Mouse (Mus musculus) kidney, adult 11 months (tissue): ENCODE results near the gene Srcap.
A peak's percentile ranks its signal among the peaks of the same experiment; 100 is the strongest.
"Not testable (repeated sequence)": the region's sequence is repeated elsewhere in the genome, so short reads cannot be mapped to it uniquely, and the experiment has no call there.

ENCODE experiments used
- DNase-seq: peaks from one replicate; pipeline ENCODE4 v3.0.0; 2022

Gene Srcap

DNA sequence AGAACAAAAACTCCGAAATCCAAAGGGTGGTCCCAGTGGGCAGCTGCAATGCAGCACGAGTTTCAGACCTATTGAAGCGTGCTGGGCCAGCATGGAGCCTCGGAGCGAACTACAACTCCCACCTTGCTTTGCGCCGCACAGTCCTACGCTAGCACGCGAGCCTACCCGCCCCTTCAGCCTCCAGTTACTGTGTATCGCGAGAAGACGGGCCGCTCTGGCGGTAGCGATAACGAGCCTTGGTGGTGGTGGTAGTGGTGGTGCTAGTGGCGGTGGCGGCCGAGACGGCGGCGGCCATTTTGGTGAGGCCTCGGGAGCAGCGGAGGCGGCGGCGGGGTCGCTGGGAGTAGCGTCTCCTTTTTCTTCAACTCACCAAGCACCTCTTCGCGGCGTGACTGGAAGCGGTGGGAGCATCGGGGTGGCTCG lies at the start of gene Srcap:
TSS of gene Srcap (plus strand) at position 176 of the 423 bp plus-strand sequence.
- peak; percentile 98 for DNase-seq

DNA sequence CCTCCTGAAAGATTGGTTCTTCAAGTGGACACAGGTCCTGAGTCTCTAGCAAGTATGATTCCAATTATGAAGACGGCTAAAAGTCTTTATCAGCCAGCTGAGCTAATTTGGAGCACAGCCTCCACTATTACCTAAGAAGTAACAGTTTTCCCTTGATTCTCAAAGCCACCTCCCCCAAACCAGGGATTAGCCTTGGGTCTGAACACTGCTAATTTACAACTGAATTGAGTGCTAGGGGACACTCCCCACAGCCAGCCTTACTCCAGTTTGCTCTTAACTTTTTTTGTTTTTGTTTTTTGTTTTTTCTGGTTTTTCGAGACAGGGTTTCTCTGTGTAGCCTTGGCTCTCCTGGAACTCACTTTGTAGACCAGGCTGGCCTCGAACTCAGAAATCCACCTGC lies 46.6 kb upstream of the Srcap start:
- DNase-seq, result no peak

DNA sequence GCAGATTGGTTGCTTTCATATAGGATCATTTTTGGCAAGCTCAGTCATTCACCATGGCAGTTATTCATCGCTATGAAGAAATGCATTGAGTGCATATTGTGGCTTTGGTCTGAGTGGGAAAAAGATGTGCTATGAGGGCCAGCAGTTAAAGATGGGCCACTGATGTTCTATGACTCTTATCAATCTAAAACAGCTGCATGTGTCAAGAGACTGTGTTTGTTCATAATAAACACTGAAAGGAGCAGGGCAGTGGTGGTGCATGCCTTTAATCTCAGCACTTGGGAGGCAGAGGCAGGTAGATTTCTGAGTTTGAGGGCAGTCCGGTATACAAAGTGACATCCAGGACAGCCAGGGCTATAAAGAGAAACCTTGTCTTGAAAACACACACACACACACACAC lies 46.1 kb upstream of the Srcap start:
- not testable (repeated sequence) for DNase-seq

DNA sequence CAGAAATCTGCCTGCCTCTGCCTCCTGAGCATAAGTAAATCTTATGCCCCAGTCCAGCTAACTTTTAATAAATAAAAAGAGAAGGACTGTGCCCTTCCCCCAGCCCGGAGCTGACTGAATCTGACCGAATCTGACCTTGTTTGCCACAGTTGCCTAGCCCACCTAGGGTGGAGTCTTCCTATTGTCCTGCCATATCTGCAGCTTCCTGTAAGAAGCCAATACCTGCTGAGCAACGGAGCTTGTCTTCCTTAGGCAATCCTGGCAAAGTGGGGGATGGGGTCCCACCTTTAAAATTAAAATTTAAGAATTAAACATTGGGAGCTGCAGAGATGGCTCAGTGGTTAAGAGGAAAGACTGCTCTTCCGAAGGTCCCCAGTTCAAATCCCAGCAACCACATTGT lies 45.2 kb upstream of the Srcap start:
- no peak for DNase-seq

DNA sequence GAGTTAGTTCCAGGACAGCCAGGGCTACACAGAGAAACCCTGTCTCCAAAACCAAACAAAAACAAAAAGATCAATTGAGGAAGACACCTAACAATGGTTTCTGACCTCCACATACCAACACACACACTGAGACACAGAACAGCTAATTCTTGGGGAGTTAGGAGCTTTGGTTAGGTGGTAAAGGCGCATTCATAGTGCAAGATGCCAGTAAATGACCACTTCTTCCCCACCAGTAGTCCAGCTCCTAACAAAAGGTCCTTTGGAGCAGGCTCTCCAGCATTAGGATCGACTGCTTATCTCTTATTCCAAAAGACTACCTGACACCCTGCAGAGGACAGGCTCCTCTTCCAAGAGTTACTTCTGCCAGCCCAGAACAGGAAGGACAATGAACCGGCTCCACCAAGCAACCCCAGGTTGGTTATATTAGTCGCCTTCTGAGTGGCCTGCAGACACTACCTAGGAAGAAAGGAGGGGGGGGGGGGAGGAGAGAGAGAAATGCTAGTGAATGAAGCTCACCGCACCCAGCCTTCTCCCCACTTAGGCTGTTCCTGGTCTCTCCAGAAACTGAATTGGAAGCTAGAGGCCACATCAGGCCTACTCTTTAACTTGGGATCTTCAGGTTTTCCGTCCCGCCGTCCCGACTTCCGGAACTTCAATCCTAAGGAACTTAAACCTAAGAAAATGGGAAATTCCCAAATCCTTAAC lies 41.6 kb upstream of the Srcap start:
- no peak for DNase-seq

DNA sequence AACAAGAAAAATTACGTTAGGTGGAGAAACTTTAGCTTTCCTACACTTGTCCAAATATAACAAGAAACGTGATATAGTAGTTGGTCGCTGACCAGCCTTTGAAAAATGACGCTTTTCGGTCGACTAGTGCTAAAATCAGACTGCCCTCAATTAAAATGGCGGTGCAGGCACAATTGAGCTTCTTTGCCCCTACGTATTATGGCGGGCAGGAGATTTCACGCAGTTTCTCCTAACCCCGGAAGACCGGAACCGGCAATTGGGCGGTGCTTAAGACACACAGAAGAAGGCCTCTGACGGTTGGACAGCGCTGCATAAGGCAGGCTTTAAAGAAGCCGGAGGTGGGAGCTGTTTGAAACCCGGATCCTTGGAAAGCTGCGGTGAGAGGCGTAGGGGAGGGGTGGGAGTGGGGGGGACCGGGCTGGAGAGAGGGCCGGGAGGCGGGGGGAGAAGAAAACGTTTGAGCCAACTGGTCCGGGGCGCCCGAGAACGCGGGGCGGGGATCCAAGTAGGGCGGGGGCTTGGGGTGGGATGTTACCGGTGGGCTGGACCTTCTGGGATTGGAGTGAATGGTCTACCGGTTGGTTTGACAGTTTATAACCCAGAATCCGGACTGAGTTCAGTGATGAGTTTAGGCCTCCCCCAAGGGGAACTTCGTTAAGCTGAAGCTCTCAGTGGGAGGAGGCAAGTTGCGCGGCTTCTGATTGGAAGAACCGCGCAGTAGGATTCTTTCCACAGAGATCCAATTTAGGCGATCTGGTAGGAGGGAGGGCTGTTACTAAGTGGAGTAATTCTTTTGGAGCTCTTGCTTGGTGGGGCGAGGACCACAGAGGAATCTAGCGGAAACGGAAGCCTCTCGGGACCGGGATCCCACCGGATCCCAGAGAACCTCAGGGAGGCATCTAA lies 40.8 kb upstream of the Srcap start:
- peak; percentile 97 for DNase-seq

DNA sequence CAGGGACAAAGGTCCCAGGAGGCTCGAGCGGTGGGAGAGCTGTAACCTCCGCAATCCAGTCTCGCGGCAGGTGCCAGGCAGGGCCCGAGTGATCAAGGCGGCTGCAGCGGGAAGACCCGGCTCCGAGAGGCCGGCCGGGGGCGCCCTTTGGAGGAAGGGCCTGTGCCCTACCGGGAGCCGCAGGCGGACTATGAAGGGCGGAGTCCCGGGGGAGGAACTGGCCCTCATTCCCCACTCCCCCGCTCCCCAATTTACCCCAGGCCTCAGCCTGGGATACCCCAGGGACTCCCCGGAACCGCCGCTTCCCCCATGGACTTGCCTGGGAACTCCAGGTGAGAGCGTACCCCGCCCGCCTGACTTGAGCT lies 40.2 kb upstream of the Srcap start:
- DNase-seq, result no peak

DNA sequence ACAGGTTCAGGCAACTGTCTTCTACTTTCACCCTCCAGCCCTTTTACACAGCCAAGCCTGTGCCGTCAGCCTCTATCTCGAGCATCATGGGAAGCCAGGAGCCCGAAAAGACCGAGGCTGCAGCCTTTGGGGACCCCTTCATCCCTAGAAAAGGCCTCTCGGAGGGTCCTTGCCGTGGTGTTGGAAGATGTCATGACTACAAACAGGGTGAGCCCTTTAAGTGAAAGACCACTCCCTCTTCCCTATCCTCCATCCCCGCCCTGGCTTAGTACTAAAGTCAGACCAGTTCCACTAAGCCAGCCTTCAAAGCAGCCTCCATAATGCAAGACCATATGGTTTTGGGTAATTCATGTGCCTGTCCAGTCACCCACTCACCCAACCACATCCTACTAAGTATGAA lies 39.7 kb upstream of the Srcap start:
- DNase-seq, result no peak

DNA sequence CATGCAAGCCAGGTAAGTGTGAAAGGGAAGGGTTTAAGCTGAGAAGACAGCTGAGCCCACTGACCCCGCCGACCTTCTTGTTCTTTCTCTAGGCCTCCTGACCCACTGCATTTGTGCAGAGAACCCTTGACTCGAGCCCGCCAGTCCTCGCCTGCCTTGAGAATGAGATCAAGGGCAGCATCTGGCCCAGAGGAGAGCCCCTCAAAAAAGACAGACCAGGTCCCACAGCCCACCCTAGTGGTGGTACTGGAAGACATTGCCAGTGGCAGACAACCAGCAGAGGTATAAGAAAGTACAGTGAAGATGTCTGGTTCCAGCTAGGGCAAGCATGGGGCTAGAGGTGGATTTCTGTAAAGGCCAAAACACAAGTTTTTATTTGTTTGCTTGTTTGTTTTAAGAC lies 38.1 kb upstream of the Srcap start:
- DNase-seq, result no peak

DNA sequence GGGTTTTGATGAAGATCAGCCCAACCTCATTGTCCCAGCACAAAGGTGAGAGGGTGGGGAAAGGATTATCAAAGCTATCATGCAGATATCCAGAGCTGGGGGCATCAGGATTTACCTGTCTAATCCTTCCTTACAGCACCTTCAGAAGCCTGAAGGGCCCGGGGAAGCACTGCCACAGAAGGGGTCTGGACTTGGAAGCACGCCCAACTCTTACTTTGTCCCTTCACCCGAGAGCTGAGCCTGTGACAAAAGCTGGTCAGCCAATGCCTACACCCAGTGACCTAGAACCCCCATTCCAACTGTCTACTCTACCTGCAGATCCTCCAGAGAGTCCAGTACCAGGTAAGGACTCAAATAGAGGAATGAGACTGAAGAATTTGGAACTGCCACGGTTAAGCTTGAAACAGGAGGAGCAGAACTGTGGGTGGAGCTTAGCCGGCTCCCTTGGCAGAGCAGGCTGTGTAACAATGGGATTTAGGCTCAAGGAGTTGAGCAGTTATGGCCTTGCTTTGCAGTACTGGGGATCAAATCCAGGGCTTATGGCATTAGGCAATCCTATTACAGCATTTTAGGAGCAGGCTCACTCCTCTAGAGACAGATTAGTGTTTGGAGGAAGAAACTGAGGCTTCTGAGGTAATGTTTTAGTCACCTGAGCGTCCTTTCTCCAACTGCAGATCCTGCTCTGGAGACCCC lies 37.3 kb upstream of the Srcap start:
- DNase-seq, result no peak

DNA sequence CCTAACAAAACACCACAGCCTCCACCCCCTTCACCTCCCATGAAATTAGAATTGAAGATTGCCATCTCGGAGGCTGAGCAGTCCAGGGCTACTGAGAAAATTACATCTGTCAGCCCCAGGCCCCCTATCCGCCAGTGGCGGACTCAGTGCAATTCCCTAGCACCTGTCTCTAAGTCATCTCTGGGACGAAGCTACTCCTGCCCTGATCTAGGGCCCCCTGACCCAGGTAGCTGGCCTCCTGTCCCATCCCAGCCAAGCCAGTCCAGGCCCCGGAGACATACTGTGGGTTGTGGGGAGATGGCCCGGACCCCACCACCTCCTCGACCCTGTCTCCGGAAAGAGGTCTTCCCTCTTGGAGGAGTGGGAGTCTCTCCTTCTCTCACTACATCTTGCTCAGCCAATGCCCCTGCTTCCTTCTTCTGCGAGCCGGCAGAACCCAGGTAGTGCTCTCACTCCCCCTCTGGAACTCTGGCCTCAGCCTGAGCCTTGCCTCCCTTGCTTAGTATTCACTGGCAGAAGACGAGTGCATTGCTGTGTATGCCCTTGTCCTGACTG lies 36.5 kb upstream of the Srcap start:
- DNase-seq, result no peak

DNA sequence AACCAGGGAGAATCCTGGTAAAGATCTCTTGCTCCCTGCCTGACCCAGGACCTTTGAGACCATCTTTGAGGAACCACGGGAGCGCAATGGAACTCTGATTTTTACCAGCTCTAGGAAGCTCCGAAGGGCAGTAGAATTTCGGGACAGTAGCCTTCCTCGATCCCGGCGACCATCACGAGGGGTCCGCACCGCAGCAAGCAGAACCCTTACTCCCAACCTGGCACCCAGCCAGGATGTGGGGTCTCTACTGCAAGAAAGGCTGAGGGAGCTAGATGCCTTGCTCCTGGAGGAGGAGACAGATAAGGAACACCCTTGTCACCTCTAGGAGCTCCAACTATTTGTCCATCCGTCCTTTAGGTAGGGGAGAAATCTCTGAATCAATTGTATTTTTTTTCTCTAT lies 35.4 kb upstream of the Srcap start:
- DNase-seq, result peak; percentile 37

DNA sequence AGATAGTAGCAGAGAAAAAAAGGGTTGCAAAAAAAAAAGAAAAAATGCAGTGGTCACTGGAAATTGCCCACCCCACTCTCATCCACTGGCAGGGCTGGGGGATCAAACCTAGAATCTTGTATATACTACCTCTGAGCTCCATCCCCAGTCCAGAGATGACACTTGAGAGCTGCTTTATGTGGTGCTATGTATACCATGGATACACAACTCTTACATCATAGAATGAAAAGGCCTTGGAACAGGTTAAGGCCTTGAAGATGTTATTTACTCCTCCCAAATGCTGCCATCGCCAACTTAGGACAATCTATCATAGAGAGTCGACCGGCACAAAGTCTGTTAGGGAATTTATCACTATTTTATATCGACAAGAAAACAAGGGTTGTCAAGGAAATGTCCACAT lies 34.9 kb upstream of the Srcap start:
- no peak for DNase-seq

DNA sequence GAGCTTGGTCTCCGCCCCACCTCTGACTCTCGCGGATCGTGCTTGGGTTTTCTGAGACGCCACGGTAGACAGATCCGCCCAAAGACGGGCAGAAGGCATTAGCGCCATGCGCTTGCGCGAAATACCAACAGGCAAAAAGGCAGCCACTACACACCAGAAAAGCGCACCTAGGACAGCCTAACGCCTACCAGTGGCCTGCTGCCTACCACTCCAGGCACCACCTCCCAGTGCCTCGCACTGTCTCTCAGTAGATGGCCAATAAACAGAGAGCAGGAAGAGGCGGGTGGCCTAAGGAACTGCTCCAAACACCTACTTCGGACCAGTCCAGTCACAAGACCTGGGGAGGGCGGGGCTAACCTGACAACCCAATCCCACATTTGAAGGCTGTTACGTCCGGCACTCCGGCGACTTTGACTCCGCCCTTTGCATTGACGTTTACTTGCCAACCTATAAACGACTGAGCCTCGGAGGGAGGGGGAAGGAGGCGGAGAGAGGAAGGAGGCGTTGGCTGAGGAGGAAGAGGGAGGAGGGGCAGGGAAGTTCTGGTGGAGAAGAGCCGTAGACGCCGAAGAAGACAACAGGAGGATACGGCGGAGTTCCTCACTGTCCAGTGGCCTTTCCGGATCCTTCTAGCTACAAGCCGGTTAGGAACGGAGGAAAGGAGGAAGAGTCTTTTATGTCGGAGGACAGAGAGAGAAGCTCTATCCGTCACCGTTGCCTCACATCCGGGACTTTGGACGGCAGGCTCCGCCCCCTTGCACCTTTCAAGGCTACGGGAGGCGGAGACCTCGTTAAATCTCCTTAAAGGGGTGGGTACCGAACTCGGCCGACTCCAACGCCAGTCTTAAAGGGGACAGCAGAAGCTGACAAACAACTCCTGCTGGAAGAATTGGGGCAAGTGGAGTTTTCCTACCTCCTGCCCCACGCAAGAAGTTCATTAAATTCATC lies 33.8 kb upstream of the Srcap start:
- peak; percentile 100 for DNase-seq

DNA sequence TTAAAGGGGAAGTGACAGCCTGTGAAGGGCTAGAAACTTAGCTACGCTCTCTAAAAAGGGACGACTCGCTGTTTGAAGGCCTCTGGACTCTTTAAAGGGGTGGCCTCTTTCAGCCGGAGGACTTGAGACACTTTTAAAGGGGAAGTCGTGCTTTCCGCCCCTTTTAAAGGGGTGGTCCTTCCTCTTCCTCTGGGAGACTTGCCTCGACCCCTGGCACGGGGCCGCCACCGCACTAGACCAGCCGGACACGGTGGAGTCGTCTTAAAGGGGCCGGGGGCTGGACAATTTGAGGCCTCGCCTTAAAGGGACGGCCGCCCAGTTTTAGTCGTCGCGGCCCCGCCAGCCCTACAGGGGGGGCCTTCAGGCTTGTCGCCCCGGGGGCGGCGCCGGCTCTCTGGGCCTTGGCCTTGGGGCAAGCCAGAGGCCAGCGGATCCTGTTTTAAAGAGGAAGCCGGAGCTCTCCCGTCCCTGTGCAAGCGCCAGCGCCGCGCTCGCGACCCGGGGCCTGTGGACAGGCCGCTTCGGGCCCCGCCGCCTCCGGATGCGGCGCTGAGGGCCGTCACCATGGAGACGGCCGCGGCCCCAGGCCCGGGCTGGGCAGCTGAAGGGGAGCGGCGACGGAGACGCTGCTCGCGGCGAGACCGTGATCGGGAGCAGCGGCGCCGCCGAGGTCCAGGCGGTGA lies 33.0 kb upstream of the Srcap start, which contains the start of gene Fbrs:
TSS of gene Fbrs (plus strand) at position 565 of the 683 bp plus-strand sequence.
- DNase-seq, result peak; percentile 98

DNA sequence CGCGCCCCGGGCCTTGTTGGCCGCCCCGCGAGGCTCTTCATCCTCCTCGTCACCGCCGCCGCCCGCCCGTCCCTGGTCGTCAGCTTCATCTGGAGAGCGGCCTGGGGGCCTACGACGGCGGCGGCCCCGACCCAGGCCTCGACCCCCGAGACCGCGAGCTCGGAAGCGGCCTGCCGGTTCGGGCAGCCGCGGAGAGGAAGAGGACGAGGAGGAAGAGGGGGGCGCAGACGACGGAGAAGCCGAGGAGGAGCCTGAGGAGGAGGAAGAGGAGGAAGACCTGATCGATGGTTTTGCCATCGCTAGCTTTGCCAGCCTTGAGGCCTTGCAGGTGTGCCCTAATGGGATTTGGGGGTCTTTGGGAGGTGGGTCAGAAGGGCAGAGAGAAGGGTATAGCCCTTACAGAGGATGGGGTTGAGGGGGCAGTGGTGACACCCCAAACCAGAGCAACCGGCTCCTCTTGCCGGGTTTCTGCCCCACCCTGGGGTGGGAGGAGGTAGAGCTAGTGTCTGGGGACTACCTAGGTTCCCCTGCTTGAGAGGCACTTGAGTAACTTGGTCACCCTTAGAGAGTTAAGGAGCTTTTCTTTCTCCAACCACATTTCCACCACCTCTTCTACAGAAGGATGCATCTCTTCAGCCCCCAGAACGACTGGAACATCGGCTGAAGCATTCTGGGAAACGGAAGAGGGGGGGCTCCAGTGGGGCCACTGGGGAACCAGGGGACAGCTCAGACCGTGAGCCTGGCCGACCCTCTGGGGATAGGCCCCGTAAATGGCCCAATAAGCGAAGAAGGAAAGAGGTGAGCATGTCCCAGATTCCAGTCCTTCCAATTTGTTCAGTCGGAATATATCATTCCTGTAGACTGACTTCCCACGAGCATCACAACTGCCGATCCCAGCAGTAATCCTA lies 32.2 kb upstream of the Srcap start:
- no peak for DNase-seq

DNA sequence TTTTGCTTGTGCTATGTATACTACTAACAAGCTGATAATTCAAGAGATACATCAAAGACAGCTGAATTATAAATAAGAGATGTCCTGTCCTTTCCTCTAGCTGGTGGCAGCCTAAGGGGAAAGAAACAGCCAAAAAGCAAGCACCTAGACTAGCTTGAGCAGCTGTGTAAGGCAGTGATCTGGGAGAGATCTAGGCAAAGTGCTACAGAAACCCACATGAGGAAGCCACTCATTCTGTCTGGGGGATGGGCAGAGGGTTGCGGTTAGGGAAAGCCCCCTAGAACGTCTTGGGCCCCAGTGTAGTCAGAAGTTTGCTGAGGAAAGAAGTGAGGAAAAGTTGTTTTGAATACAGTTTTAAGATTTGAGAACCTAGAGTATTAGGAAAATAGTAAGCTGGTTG lies 31.5 kb upstream of the Srcap start:
- no peak for DNase-seq

DNA sequence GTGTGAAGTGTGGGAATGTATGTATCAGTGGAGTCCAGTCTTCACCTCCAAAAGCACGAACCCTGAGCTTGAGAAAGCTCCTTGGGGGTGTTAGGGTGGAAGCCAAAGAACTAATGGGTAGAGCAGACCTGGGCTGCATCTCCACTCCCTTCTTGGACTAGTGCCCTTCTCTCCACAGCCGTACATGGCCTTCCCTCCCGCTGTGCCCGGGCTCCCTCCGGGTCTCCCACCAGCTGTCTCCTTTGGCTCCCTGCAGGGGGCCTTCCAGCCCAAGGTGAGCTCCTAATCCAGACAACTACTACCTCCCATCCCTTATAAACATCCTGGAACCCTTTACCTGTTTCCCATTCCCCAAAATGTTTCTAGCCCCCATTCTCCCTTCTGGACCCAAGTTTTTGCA lies 26.4 kb upstream of the Srcap start:
- DNase-seq, result no peak

DNA sequence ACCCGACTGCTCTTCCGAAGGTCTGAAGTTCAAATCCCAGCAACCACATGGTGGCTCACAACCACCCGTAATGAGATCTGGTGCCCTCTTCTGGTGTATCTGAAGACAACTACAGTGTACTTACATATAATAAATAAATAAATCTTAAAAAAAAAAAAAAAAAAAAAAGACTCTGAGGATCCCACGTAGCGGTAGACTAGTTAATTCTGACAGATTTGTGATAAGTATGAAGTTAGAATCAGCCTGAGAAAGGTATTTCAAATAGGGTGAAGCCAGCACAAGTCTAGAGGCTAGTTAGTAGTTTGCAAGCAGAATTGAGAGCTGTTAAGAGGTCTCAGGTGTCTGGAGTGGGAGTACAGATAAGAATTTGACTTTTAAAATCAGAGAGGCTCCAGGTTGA lies 23.4 kb upstream of the Srcap start:
- DNase-seq, result not testable (repeated sequence)

DNA sequence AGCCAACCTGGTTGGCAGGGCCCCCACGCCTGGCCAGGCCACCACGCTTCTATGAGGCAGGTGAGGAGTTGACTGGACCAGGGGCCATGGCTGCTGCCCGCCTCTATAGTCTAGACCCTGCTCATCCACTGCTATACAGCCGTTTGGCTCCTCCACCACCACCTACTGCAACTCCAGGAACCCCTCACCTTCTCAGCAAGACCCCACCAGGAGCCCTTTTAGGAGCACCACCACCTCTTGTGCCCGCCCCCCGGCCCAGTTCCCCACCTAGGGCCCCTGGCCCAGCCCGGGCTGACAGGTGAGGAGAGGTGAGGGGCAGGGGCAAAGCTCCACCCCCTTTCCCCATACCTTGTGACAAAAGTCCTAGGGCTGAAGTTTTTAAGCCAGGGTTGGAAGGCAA lies 21.8 kb upstream of the Srcap start:
- DNase-seq, result no peak
